Mouse (Mus musculus) layer of hippocampus, adult 9-10 months (tissue): ENCODE measurements around the gene Magi3.

Experiments
- DNase-seq: peaks from one replicate; pipeline ENCODE4 v3.0.0; 2022; ENCODE audit warnings: low spot score

Magi3 gene

DNA sequence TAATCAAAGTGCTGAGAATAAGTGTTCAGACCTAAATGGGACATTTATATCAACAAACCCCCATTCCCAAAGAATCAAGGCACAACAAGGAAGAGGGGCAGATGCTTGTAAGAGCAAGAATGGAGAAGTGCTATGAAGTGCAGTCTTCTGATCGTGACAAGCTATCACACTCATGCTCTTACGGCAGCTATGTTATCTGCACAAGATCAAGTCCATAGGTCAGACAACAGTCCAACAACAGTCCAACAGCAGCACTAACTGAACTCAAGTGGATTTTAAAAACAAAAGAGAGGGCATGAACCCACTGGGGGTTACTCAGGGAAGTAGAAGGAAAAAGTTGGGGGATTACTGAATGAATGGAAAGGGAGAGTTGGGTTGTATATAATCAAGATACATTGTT is 30.4 kb downstream of the Magi3 start:
- no peak for DNase-seq

DNA sequence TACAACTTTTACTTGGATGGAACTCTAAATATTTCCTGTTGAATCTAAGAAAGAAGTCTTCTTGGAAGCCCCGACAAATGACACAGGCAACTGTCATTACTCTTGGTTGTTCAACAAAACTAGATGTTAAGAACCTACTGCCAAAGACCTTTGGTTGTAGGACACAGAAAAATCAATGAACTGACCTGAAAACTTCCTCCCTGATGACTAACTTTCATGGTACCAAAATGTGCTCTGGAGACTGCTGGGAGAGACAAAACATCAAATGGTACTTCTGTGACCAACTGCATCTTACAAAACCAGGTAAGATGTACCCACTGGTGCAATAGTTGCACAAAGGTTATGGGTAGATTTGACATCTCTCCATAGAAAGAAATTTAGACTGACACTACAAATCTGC is 30.9 kb downstream of the Magi3 start:
- DNase-seq, result no peak

DNA sequence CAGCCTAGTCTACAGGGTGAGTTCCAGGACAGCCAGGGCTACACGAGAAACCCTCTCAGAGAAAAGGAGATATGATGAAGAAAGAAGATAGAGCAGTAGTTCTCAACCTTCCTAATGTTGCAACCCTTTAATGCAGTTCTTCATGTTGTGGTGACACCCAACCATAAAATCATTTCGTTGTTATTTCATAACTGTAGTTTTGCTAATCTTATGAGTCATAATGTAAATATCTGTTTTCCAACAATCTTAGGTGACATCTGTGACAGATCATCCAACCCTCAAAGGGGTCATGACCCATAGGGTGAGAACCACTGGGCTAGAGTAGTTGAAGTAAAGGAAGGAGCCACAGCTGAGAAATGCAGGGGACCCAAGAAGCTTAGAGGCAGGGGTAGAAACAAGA is 35.9 kb downstream of the Magi3 start:
- no peak for DNase-seq

DNA sequence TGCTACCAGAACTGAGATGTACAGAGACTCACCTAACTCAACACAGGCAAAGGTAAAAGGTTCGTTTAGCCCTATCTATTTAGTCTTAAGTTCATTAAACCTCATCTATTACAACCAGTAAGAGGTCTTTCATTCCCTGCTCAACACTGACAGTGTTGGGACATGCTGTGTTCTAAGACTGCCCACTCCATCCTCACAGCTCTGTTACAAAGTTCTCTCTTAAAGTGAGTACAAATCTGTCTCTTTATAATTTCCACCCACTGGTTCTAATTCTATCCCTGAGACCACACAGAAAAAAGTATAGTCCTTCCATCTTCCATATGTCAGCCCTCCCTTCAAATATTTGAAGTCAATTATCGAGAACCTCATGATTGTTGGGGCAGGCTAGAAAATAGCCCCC is 36.5 kb downstream of the Magi3 start:
- DNase-seq, result no peak

DNA sequence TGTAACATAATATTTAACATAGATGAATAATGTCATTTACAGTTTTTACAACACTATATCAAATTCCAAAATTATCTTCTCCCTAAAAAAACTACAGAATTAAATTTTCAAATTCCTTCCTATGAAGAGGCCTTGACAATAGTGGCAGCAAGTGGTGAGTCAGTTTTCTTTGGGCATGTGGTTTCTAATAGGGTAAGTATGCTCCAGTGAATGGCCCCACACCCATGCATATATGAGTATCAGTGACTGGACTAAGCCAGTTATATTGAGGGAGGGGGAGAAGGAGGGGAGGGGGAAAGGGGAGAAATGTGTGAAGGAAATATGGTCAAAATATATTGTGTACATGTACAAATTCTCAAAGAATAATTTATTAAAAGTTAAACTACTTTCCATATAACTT is 37.5 kb downstream of the Magi3 start:
- DNase-seq, result no peak

DNA sequence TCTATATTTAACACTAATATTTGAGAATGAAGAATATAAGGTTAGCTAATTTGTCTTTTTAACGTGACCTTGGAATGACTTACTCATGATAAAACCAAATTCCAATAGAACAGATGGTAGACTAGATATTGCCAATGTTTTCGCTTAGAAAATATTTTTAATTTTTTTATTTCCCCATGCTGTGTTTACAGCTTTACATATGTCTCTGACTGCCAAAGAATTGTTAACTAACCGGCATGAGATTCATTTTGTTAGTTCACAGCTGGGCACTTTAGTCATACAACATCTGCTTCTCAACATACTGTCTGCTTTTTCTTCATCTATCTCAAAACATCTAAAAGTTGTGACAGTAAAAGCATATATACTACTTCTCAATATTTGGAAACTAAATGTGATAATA is 58.8 kb downstream of the Magi3 start:
- DNase-seq, result no peak

DNA sequence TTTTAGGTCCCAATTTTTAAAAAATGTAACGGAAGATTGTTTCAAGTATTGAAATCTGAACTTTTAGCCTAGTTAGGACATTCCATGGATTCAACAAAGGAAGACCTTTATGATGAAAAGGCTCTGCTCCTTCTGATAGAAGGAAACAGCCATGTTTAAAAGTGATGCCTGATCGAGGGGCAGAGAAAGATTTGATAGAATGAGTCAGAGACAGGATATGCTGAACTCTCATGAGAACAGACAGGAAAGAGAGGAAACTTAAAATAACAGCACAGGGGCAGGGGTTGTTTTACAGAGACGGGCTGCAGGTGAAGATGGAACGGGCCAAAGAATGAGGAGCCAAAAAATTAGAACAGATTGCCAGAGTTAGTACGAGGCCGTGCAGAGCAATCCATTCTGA is 59.6 kb downstream of the Magi3 start:
- no peak for DNase-seq

DNA sequence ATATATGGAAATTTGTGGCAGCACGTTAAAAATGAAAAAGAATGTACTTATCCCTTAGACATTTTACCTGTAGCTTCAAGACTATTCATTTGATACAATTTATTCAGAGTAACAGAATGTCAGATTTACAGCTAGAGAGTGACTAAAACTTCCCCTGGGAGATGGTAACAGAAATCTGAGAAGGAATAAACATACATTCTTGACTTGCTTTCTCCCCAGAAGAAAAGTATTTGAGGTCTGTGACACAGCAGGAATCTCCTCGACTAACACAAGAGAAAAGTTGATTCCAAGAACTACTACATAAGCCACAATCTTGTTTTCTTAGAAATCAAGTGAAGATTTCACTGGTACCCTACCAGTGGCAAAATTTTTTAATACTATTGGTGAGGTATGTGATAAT is 70.0 kb downstream of the Magi3 start:
- no peak for DNase-seq

DNA sequence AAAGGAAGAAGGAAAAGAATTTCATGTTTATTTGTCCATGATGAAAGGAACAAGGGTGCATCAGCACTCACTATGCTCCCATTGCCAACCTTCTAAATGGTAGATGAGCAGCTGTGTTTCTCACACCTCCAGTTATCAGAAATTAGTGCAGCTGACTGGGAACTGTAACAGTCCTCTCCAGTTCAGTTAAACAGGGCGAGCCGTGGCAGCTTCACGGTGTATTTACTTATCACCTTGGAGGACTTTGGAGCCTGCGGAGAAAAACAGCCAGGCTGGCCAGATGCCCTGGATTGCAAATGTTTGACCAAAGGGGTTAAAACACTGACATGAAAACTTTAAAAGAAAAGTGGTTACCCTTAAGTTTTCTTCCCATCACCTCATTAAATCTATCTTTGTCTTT is 77.8 kb downstream of the Magi3 start:
- DNase-seq, result no peak

DNA sequence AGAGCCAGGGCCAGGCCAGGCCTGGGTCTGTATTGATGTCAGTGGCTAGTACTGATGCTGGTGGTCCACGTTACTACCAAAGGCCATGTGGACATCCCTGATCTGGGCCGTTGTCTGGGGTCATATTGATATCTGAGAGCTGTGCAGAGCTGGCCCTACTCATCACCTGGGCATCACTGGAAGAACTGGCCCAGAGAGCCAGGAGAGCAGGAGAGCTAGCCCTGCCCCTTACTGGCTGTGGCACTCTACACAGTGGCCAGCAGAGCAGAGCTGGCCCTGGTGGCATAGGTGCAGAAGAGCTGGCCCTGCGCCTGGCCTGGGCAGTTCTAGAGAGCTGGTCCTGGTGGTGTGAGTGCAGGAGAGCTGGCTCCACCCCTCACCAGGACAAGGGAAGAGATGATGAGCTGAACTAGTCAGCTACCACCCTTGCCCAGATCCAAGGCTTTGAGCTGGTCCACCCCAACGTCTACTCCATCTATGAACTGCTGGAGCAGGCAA is 81.2 kb downstream of the Magi3 start:
- no peak for DNase-seq

DNA sequence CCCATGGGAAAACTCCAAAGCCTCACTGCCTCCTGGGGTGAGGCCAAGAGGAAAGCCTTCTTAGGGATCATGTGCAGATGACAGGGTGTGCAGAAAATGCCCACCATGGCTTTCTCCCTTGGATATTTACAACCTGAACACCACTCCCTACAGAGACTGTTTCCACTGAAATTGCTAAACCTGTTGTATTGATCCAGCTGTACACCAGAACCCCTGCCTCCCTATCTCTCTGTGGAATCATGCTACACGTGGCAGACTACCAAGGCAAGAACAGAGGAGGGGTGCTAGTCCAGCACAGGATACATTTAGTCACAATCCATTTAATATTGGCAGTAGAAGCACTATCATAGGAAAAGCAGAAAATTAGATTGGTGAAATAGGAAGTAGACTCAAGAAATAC is 94.5 kb downstream of the Magi3 start:
- no peak for DNase-seq

DNA sequence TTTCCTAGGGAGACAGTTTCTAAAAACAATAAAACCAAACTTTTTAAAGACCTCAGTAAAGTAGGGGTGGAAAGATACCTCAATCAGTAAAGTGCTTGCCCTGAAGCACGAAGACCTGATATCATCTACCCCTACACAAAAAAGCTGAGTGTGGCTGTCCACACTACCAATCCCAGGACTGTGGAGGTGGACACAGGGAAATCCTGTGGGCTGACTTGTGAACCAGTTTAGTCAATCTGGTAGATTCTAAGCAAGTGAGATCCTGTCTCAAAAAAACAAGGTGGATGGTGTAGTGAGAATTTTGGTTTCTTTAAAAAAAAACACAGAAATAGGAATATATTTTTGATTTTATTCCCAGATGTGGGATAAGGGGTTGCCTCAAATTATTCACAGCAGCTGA is 96.3 kb downstream of the Magi3 start:
- no peak for DNase-seq

DNA sequence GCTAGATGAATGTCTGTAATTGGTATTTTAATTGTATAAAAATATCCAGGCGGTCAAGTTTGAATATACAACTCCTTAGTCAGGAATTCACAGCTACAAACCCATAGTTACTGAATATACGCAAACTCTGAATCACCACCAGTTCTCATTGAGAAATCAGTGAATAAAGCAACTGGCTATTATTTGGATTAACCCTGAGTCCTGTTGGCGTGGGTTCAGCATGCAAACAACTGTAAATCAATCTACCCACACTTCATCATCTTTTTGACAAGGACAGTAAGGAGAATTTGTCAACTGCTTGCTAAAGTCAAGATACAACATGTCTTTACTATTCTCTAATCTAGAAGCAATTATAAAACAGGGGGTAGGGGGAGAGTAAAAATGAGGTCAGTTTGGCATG is 110.7 kb downstream of the Magi3 start:
- DNase-seq, result no peak

DNA sequence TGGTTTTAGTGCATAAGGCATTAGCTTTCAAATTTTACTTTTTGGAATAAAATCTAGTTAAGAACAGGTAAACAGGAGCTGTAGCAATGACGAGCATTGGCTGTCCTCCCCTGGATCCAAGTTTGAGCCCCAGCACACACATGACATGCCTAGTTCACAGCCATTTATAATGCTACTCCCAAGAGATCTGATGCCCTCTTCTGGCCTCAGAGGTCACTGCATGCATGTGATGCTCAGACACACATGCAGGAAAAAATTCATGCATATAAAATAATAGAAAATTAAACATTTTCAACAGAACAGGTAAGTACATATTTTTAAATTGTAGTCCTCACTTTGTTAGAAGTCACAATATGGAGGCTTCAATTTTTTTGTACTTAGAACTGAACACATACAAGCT is 115.2 kb downstream of the Magi3 start:
- DNase-seq, result peak; percentile 15

DNA sequence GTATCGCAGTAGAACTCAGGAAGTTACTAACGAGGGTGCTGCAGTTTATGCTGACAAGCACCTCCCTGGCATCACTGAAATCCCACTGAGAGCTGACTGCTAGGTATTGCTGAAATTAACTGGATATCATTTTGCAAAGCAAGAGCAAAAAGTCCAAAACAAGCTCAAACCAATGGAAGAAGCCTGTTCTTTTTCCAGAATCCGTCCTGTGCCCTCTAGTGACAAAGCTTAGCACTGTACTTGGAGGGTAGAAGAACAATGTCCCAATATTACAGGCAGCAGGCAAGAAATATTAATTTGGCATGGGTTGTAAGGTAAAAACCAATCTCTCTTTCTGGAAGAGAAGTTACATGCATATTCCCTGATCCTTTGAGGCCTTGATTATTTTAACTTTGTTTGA is 118.5 kb downstream of the Magi3 start:
- no peak for DNase-seq

DNA sequence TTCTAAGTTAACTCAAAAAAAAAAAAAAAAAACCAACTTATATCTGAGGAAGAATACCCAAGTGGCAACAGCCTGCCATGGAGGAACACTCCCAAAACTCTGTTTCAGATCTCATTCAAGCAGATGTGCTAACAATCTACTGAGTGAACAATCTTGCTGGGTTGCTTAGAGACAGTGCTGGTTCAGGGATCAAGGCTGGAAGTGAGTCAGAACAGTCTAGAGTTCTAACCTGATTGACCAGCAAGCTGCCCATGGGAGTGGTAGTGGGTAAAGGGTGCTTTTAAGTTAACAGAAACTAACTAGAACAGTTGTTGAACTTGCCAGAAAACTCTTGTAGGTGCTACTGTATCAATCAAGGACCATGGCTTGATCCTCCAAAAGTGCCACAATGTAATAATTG is 118.9 kb downstream of the Magi3 start:
- no peak for DNase-seq

DNA sequence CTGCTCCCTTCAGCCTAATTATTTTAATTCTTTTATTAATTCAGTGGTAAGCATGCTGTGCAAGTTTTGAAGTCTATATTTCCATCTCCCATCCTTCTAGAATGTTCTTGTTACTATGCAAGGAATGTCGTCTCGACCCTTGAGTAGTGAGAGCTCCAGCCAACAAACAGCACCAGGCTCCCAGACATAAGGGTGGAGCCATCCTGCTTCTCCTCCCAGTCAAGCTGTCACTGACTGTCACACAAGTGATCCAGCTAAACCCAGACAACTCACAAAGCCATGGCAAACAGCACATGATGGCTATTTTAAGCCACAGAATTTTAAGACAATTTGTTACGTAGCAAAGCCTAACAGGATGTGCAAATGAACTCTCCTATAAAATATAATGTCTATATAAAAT is 124.2 kb downstream of the Magi3 start:
- no peak for DNase-seq

DNA sequence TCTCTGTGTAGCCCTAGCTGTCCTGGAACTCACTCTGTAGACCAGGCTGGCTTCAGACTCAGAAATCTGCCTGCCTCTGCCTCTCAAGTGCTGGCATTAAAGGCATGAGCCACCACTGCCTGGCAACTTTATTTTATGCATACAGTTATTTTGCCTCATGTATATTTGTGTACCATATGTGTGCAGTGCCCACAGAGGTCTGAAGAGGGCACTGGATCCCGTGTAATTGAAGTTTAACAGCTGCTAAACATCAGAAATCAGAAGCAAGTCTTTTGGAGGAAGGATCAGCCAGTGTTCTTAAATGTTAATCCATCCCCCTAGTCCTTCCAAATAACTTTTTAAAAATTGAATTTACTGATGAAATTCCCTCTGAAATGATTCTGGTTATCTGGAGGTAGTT is 125.5 kb downstream of the Magi3 start:
- no peak for DNase-seq

DNA sequence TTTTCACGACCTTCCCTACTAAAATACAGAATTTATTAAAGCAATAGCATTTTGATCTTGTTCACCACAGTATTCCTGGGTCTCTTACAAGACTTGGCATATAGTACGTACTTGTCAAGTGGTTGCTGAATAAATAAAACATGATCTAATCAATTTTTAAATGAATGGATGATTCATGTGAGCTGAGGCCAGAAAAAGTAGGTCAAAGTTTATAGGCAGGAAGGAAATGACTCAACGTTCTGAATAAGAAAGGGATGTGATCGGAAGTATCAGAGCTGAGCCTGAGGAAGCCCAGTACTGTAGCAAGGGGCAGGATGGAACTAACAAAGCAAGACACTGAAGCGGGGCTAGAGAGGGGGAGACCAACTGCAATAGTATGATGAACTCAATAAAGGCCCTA is 127.4 kb downstream of the Magi3 start:
- DNase-seq, result no peak

DNA sequence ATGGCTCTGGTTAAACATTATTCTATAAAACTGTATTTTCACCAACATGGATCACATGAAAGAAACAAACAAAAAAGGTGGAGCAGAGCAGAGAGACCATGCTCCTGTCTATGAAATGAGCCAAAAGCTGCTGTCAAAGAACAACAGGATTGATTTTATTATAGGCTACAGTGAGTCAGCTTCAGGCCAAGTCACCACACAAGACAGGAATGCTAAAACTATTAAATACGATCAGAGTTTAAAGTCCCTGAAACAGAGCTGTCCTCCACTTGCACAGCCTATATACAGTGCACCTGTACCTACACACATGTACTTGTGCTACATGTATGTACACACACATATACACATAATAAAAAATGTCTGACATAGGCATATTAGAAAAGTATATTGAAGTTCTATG is 138.1 kb downstream of the Magi3 start:
- DNase-seq, result no peak

DNA sequence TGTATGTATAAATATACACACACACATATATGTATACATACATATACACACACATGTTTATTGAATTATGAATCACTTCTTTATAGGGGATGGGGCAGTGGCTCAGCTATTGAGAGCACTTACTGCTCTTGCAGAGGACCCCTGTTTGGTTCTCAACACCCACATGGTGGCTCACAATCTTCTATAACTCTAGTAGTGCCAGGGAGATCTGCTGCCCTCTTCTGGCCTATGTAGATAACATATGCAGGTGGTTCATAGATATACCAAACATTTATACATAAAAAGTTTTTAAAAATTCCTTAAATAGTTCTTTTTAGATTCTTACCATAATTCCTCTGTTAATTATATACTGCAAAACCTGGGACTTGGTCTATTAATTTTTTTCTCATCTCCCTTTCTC is 141.4 kb downstream of the Magi3 start:
- no peak for DNase-seq

DNA sequence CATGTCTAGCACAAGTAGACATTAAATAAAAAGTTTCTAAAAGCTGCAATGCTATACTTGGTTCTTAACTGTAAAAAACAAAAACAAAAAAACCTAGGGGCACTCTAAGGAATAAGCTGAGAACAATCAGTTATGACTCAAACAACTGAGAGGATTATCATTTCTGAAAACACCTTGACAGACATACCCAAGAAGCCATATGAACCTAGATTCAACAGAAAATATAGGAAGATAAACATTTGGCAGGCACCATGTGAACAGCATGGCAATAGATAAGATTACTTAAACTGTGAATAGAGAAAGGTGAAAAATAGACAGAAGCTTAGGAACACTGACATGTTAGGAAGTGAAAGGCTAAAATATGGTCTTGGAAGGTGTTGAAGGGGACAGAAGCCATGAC is 150.8 kb downstream of the Magi3 start:
- DNase-seq, result no peak

DNA sequence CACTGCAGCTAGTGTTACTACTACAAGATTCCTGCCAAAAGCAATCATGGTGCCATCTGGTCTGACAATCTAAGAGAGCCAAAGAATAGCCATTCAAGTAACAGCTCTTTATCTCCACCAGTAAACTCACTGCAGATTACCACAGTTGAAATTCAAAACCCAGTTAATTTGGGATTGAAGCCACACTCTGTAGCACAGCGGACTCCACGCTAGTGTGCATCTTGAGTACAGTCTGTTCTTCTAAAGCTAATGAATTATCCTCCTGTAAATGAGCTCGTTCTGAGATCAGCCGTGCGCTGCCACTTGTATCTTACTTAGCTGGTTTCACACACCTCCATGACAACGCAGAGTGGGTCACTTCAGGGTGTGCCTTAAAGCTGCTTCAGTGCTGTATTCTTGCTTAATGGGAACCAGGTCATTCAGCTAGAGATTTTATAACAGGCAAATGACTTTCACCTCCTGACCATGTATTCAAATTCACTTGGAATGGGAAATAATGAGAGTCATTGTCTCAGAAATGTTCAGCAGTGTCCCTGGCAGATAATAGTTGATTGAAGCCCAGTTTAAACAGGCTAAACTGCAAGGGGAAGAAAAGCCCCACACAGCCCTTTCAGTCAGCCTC is 161.1 kb downstream of the Magi3 start:
- DNase-seq, result peak; percentile 22

DNA sequence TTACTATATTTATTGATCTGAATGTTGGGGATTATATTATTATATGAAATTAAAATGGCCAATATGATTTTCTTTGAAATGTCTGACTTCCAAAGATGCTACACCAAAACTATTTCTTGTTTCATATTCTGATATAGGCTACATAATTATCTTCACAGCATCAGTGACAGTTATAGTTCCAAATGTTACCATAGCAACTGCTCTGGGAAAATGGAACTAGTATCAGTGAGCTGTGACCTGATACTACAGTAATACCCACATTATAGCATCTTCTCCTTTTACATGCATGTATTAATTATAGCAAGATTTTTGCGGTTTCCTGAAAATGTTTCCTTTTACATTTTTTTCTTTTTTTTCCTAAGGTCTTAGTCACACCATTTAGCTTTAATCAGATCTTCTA is 187.4 kb downstream of the Magi3 start:
- DNase-seq, result no peak

DNA sequence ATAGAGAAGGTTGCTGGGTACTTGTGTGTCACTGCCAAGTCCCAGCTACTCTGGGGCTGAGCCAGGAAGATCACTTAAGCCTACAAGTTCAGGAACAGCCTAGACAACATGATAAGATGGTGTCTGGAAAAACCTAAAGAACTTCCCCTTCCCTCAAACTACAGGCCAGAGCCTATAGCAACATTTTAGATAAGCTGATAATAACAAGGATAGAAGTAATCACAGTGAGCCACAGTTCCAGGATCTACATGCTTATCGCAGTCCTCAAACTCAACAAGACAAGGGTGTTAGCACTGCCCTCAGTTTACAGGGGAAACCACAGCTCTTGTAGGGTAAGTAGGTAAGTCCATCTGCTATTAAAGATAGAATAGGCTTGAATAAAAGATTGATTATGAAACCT is 188.1 kb downstream of the Magi3 start:
- no peak for DNase-seq
